Mouse (Mus musculus) c-Kit-positive CD71-positive TER-119-negative erythroid progenitor cells, embryonic 14.5 days (primary cell): ENCODE measurements around the gene Hddc3.
"Not testable (repeated sequence)": the region's sequence is repeated elsewhere in the genome, so short reads cannot be mapped to it uniquely, and the experiment has no call there.

Experiments
- DNase-seq: peaks from one replicate; pipeline ENCODE4 v3.0.0-alpha.2; 2013; ENCODE audit warnings: low read depth

Gene Hddc3

GRCm38 (mm10) chr7:80342858-80343257 is at the start of gene Hddc3:
Hddc3 (plus strand) TSS chr7:80343104.
- DNase-seq: peak; percentile 95

- peak; percentile 95 for DNase-seq
Observed at GRCm38 (mm10) chr7:80294062-80294763, 48.7 kb upstream of the Hddc3 start, which contains the start of gene Prc1. Prc1 (plus strand) TSS chr7:80294450.

GRCm38 (mm10) chr7:80294764-80295648 is 47.9 kb upstream of the Hddc3 start:
- no peak for DNase-seq

GRCm38 (mm10) chr7:80296462-80296861 is 46.4 kb upstream of the Hddc3 start:
- no peak for DNase-seq

GRCm38 (mm10) chr7:80297041-80297440 is 45.9 kb upstream of the Hddc3 start:
- DNase-seq: no peak

GRCm38 (mm10) chr7:80298754-80299153 is 44.1 kb upstream of the Hddc3 start:
- DNase-seq: no peak

- DNase-seq: no peak
Observed at GRCm38 (mm10) chr7:80299568-80299967, 43.3 kb upstream of the Hddc3 start.

GRCm38 (mm10) chr7:80301522-80301921 is 41.4 kb upstream of the Hddc3 start:
- no peak for DNase-seq

GRCm38 (mm10) chr7:80307766-80308165 is 35.1 kb upstream of the Hddc3 start:
- DNase-seq: no peak

GRCm38 (mm10) chr7:80310771-80311170 is 32.1 kb upstream of the Hddc3 start:
- no peak for DNase-seq

GRCm38 (mm10) chr7:80315733-80316132 is 27.2 kb upstream of the Hddc3 start:
- no peak for DNase-seq

- DNase-seq: no peak
Observed at GRCm38 (mm10) chr7:80317439-80318115, 25.3 kb upstream of the Hddc3 start.

- no peak for DNase-seq
Observed at GRCm38 (mm10) chr7:80318670-80319069, 24.2 kb upstream of the Hddc3 start.

- no peak for DNase-seq
Observed at GRCm38 (mm10) chr7:80319846-80320496, 22.9 kb upstream of the Hddc3 start.

- peak; percentile 33 for DNase-seq
Observed at GRCm38 (mm10) chr7:80323336-80323735, 19.6 kb upstream of the Hddc3 start.

GRCm38 (mm10) chr7:80324043-80324815 is 18.7 kb upstream of the Hddc3 start, which contains the start of gene Rccd1:
Rccd1 (minus strand) TSS chr7:80324454.
- peak; percentile 93 for DNase-seq

- DNase-seq: not testable (repeated sequence)
Observed at GRCm38 (mm10) chr7:80324816-80325119, 18.1 kb upstream of the Hddc3 start.

GRCm38 (mm10) chr7:80325292-80325868 is 17.5 kb upstream of the Hddc3 start:
- no peak for DNase-seq

- no peak for DNase-seq
Observed at GRCm38 (mm10) chr7:80326076-80326475, 16.8 kb upstream of the Hddc3 start.

- DNase-seq: no peak
Observed at GRCm38 (mm10) chr7:80330278-80330677, 12.6 kb upstream of the Hddc3 start.

GRCm38 (mm10) chr7:80331433-80331832 is 11.5 kb upstream of the Hddc3 start:
- DNase-seq: no peak
